Mouse (Mus musculus) adipocyte (in vitro differentiated cells): ENCODE results near the gene Mrgpre.

Experiments used
- DNase-seq: peaks from one replicate; pipeline ENCODE4 v3.0.0-alpha.2; 2016; ENCODE audit warnings: low spot score

Gene Mrgpre

GRCm38 (mm10) chr7:143776137-143776536 is 8.2 kb downstream of the Mrgpre start:
- no peak for DNase-seq

DNA sequence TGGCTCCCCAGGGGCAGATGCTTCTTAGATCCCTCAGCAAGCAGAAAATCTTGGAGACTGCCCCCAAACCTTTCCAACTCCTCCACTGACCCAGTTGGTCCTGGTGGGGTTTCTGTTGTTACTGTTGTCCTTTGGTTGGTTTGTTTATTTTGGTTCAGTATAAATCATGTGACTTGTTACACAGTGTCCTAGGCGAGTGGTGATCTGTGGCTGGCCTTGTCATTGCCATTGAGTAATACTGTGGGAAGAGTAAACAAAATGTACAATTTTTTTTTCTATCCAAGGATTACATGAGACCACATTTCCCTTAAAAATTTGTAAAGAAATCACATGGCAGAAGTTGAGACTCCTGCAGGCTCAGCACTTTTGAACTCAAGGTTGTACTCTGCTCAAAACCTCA is 14.8 kb downstream of the Mrgpre start:
- DNase-seq: peak; percentile 87

DNA sequence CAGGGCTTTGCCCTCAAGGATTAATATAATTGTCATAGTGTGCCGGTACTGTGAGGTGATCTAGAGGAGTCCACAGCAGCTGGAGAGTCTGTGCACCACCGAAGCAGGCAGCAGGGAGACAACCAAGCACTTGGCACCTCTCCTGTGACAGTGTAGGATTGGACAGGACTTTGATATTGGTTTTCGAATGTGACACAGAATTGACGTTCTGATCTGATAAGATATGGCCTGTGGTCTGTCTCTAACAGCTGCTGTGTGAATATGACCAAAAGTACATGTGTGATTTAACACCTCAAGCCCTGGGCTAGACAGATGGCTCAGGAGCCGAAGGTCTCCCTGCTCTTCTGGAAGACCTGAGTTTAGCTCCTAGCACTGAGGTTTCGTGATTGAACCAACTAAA is 16.0 kb downstream of the Mrgpre start:
- no peak for DNase-seq

- DNase-seq: no peak
Observed at GRCm38 (mm10) chr7:143766893-143767292, 17.4 kb downstream of the Mrgpre start, which contains the start of gene Mrgprg. Gene Mrgprg (minus strand): TSS chr7:143766993.

DNA sequence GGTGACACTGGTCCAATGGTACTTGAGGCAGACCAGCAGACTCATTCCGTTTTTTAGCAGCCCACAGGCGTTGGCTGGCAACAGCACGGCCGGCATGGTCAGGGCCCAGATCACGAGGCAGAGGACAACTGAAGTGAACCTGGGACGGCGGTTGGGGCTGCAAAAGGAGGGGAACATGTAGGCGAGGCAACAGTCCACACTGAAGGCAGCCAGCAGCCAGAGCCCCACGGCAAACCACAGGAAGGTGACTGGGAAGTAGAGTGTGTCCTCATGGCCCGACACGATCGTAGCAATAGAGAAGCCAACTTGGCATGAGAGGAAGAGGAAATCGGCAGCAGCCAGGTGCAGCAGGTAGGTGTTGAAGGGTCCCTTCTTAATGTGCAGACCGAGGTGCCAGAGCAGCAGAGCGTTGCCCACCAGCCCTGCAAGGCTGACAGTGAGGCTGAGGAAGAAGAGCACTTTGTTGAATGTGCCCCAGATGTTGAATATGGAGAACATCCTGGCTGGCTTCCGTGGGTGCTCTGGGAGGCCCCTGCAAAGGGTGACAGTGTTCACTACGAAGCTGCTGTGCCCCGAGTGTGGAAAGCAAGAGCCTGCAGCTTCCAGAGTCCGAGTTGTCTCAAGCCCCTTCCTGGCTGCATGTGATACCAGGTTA is 19.3 kb downstream of the Mrgpre start:
- no peak for DNase-seq

DNA sequence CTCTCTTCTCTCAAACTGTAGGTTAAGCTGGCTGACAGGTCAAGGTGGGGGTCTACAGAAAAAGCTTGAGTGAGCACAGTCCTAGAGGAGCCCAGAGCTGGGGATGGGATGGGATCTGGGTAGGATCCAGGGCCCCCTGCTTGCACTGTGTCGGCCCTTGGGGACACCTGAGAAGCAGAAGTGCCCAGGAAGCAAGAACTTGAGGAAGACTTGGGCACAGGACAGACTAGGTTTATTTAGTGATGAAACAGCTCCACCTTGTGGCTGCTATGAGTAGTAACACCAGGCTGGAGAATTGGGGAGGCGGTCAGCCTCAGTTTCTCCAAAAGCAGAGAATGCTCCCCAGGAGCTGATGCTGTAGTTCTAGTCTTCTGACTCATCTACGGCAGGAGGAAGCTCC is 20.5 kb downstream of the Mrgpre start:
- peak; percentile 53 for DNase-seq

GRCm38 (mm10) chr7:143758956-143759355 is 25.3 kb downstream of the Mrgpre start:
- DNase-seq: no peak

DNA sequence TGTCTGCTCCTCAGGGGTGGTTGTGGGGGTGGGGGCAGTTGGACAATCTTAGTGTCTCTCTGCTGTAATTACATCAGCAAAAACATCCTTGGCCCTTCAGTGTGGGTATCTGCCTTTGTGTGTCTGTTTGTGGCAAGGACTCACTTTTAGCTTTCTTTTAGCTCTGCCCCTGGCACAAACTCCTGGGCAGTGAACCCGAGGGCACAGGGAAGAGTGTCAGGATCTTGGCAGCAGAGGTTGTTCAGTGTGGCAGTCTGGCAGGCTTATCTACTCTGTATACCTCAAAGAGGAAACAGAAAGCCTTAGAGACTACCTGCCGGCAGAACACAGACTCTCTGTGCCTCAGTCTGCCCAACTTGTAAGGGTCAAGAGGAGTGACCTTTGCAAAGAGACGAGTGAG is 26.6 kb downstream of the Mrgpre start:
- DNase-seq: no peak

- DNase-seq: peak; percentile 75
Observed at GRCm38 (mm10) chr7:143757027-143757390, 27.3 kb downstream of the Mrgpre start.

DNA sequence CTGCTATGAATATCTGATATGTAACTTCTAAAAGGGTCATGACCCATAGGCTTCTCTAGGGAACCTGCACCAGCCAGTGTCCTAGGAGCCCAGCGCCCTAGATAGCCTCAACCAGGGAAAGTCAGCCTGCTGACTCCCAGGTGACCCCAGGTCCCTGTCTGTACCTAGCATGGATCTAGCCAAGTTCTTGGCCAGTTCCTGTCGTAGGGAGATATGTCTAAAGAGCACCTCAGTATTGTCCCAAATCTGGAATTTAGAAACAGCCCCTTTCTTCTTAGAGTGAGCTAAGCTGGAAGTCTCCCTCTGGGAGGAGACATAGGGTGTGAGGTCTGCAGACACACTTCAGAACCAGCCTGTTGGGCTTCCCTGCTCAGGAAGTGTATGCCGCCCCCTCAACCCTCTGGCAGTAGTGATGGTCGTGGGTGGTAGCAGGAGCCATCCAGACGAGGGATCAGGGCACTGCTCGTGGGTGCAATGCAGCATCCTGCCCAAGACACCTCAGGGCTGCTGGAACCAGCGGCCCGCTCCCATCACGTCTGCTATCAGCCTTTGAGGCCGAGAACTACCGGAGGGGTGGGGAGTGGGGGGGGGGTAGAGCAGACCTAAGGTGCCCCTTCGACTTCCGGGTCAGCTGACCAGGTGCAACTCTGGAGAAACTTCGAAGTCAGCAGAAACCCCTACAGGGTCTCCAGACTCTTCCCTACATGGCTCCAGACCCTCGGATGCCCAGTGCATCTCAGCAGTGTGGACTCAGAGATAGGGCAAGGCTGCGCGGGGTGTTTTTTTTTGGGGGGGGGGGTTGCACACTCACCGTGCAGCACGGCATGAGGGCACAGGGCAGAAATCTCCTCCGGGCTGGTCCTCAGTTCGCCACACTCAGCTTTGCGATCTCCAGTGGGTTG is 27.9 kb downstream of the Mrgpre start, which contains the start of gene Osbpl5:
Gene Osbpl5 (minus strand): TSS at position 861 of the 902 bp plus-strand sequence.
- DNase-seq: no peak

DNA sequence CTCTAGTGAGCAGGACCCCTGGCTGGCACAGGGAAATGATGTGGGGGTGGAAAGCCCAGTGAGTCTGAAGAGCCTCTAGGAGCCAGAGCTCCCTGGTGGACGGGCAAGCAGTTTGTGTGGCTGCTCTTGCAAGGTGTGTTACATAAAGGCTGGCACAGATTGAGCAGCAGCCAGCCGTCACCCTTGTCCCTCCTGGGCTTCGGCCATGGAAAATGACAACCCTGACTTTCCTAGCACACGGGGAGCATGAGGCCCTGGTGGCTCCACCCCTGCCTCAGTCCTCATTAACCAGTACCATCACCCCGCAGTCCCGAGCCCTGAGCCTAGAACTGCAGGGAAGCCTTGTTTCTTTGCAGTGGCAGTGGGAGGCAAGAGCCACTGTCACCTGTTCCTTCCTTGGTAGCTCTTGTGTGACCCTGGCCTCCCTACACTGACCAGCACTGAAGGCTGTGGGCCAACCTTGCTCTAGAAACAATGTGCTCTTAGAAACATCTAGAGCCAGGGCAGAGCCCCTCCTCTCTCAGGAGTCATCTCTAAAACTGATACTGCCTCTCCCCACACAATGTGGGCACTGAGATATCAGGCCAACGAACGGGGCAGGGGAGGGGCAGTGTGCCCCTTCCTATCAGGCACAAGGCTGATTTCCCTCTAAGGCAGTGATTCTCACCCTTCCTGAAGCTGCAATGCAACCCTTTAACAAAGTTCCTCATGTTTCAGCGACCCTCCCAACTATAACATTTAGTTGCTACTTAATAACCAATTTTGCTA is 28.8 kb downstream of the Mrgpre start:
- DNase-seq: peak; percentile 55

DNA sequence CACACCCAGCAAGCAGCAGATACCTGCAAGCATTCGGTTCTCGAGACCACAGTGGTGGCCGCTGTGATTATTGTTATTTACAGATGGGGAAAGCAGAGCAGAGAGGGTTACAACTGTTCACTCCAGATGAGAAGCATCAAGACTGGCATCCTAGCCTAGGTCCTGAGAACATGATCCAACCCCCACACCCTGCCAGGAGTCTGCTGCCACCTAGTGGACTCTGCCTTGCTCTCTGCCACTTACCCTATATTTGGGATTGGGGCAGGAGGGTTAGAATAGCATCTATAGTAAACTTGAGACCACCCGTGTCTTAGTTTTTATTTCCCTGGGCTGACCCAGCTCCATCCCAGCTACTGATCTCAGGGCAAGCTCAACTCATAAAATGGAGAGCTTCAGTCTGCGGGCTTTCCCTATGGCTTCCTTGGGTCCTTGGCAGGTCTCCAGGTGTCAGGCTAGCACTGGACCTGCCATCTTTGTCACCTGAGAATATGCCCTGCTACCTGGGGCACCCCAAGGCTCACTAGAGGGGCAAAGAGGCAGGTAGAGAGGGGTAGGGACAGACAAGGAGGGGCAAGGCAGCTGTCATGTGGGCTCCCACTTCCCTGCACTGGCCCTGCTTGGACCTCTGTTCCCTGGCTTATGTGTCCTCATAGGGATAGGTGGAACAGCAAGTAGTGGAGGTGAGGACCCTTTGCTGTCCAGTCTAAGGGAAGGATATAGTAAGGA is 30.1 kb downstream of the Mrgpre start:
- peak; percentile 83 for DNase-seq

- DNase-seq: no peak
Observed at GRCm38 (mm10) chr7:143752606-143753005, 31.7 kb downstream of the Mrgpre start.

DNA sequence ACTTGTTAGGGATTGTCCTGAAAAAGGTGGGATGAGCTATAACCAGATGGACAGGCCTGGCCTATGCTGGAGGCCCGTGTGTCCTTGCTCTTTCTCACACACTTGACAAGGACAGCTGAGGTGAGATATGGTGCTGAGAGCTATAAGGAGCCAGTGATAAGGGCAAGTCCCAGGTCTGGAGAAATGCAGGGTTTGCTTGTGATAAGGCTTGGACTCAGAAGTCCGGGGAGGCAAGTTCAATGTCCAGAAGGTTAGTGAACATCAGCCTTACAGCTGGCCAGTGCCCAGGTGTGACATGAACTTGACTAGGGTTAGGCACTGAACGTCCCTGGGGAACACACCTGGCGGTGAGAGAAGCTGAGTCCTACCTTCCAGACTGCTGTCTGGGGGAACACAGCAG is 32.2 kb downstream of the Mrgpre start:
- DNase-seq: no peak

DNA sequence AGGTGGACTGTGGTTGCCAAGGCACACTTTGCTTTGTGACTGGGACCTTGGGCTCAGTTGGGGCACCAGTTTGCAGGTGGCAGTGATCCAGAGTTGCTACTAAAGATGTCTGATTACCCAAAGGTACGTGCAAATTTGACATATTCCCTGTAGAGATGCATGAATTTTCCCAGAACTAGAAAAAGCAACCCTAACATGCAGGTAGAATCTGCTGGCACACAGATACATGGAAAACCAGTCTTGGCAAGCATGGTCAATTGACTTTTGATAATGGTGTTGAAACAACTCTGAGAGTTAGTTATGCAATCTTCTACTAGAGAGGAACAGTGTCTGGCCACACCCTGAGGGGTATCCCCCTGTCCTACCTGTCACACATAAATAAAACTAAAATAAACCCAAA is 32.9 kb downstream of the Mrgpre start:
- DNase-seq: no peak

GRCm38 (mm10) chr7:143749045-143749444 is 35.3 kb downstream of the Mrgpre start:
- no peak for DNase-seq

- peak; percentile 86 for DNase-seq
Observed at GRCm38 (mm10) chr7:143748041-143748868, 36.0 kb downstream of the Mrgpre start.

GRCm38 (mm10) chr7:143740653-143741052 is 43.6 kb downstream of the Mrgpre start:
- no peak for DNase-seq

GRCm38 (mm10) chr7:143739511-143740461 is 44.5 kb downstream of the Mrgpre start:
- peak; percentile 65 for DNase-seq

- DNase-seq: no peak
Observed at GRCm38 (mm10) chr7:143738601-143739006, 45.7 kb downstream of the Mrgpre start.
